Mouse (Mus musculus): Measurements from ENCODE around the gene Neurl3. TPM values are rescaled to one million over a fixed set of nuclear protein-coding genes. Genes with fewer than 3 reads are reported as not detected.

Neurl3 gene
- polyA plus RNA-seq, 1 experiment from 2014 or later = 0.12 TPM

GRCm38 (mm10) chr1:36308966-36309475 is 34.5 kb upstream of the Neurl3 start:
- Histone ChIP-seq H3K4me3 (ENCODE audit: low read depth, low read length) (no peak overlapping the region), H3K9me3 (ENCODE audit: control insufficient read depth, low read length) (no peaks in the 10 kb centered on the region), H3K27ac (replicated peaks; ENCODE audit: low read depth, low read length) (no peak overlapping the region), H3K4me2 (ENCODE audit: low read depth, severe bottlenecking) (0 out of 2 replicates have a peak overlapping the region, but pooled peaks have one; percentile 10), H3K36me3 (ENCODE audit: control insufficient read depth, insufficient read depth, low read length) (no peaks in the 10 kb centered on the region), H3K9ac (ENCODE audit: low read length) (no peak overlapping the region), H3K4me1 (ENCODE audit: control insufficient read depth, insufficient read depth, low read length) (peaks cover 15% of the 10 kb centered on the region), H3K27me3 (ENCODE audit: control insufficient read depth, insufficient read depth, low read length) (peaks cover 11% of the 10 kb centered on the region)
- no peak for DNase-seq (ENCODE audit: low spot score)
- no peak for ATAC-seq (ENCODE audit: insufficient number of reproducible peaks, low FRiP score, low TSS enrichment, low read depth)
- 50% methylated on average over 9 of the region's 9 CpGs for WGBS

- Histone ChIP-seq H3K4me2 (ENCODE audit: low read depth, severe bottlenecking) (peak overlapping the region; percentile 90), H3K4me1 (ENCODE audit: control insufficient read depth, insufficient read depth, low read length) (peaks cover 15% of the 10 kb centered on the region)
- 6% methylated on average over 12 of the region's 12 CpGs for WGBS
Observed at GRCm38 (mm10) chr1:36308451-36308901, 34.0 kb upstream of the Neurl3 start.

GRCm38 (mm10) chr1:36307495-36308280 is 33.2 kb upstream of the Neurl3 start, which contains the start of gene Arid5a:
TSS of gene Arid5a (plus strand) at chr1:36307733.
- H3K4me1 ChIP-seq (ENCODE audit: control insufficient read depth, insufficient read depth, low read length) = peaks cover 15% of the 10 kb centered on the region
- under 1% methylated on average over 59 of the region's 65 CpGs for WGBS
- peak within 1 kb of the TSS; percentile 50 for H3K4me3 ChIP-seq (ENCODE audit: low read depth, low read length)
- H3K4me2 ChIP-seq (ENCODE audit: low read depth, severe bottlenecking) = peak within 1 kb of the TSS; percentile 90
- no peak within 1 kb of the TSS for H3K27ac ChIP-seq (replicated peaks; ENCODE audit: low read depth, low read length)
- no peaks in the 10 kb centered on the region for H3K9me3 ChIP-seq (ENCODE audit: control insufficient read depth, low read length)
- peak; percentile 90 for DNase-seq (ENCODE audit: low spot score)
- peaks cover 14% of the 10 kb centered on the region for H3K27me3 ChIP-seq (ENCODE audit: control insufficient read depth, insufficient read depth, low read length)
- H3K36me3 ChIP-seq (ENCODE audit: control insufficient read depth, insufficient read depth, low read length) = no peaks in the 10 kb centered on the region
- H3K9ac ChIP-seq (ENCODE audit: low read length) = peak within 1 kb of the TSS; percentile 41; the same call in 1 of the 2 replicates
- ATAC-seq (ENCODE audit: insufficient number of reproducible peaks, low FRiP score, low TSS enrichment, low read depth) = peak; percentile 87

More at GRCm38 (mm10) chr1:36308451-36308901, 34.0 kb upstream of the Neurl3 start:
- no peaks in the 10 kb centered on the region for H3K9me3 ChIP-seq (ENCODE audit: control insufficient read depth, low read length)
- H3K36me3 ChIP-seq (ENCODE audit: control insufficient read depth, insufficient read depth, low read length) = no peaks in the 10 kb centered on the region
- peak overlapping the region; percentile 50 for H3K4me3 ChIP-seq (ENCODE audit: low read depth, low read length)
- no peak overlapping the region for H3K9ac ChIP-seq (ENCODE audit: low read length)
- peaks cover 12% of the 10 kb centered on the region for H3K27me3 ChIP-seq (ENCODE audit: control insufficient read depth, insufficient read depth, low read length)
- no peak for ATAC-seq (ENCODE audit: insufficient number of reproducible peaks, low FRiP score, low TSS enrichment, low read depth)
- no peak for DNase-seq (ENCODE audit: low spot score)
- no peak overlapping the region for H3K27ac ChIP-seq (replicated peaks; ENCODE audit: low read depth, low read length)

- H3K4me2 ChIP-seq (ENCODE audit: low read depth, severe bottlenecking) = no peak overlapping the region
- WGBS = 70% methylated on average over 7 of the region's 7 CpGs
- no peaks in the 10 kb centered on the region for H3K36me3 ChIP-seq (ENCODE audit: control insufficient read depth, insufficient read depth, low read length)
- no peak overlapping the region for H3K9ac ChIP-seq (ENCODE audit: low read length)
- no peak overlapping the region for H3K27ac ChIP-seq (replicated peaks; ENCODE audit: low read depth, low read length)
- H3K4me3 ChIP-seq (ENCODE audit: low read depth, low read length) = no peak overlapping the region
- ATAC-seq (ENCODE audit: insufficient number of reproducible peaks, low FRiP score, low TSS enrichment, low read depth) (peak; percentile 22), DNase-seq (ENCODE audit: low spot score) (no peak)
- H3K4me1 ChIP-seq (ENCODE audit: control insufficient read depth, insufficient read depth, low read length) = peaks cover 15% of the 10 kb centered on the region
- no peaks in the 10 kb centered on the region for H3K9me3 ChIP-seq (ENCODE audit: control insufficient read depth, low read length)
- H3K27me3 ChIP-seq (ENCODE audit: control insufficient read depth, insufficient read depth, low read length) = peaks cover 14% of the 10 kb centered on the region
Observed at GRCm38 (mm10) chr1:36307121-36307494, 32.6 kb upstream of the Neurl3 start.

- DNase-seq (ENCODE audit: low spot score) (no peak), ATAC-seq (ENCODE audit: insufficient number of reproducible peaks, low FRiP score, low TSS enrichment, low read depth) (no peak)
- no peaks in the 10 kb centered on the region for H3K9me3 ChIP-seq (ENCODE audit: control insufficient read depth, low read length)
- H3K4me3 ChIP-seq (ENCODE audit: low read depth, low read length) = no peak overlapping the region
- no peak overlapping the region for H3K4me2 ChIP-seq (ENCODE audit: low read depth, severe bottlenecking)
- 66% methylated on average over 6 of the region's 6 CpGs for whole genome bisulfite sequencing
- peaks cover 15% of the 10 kb centered on the region for H3K4me1 ChIP-seq (ENCODE audit: control insufficient read depth, insufficient read depth, low read length)
- peaks cover 14% of the 10 kb centered on the region for H3K27me3 ChIP-seq (ENCODE audit: control insufficient read depth, insufficient read depth, low read length)
- no peak overlapping the region for H3K27ac ChIP-seq (replicated peaks; ENCODE audit: low read depth, low read length)
- H3K36me3 ChIP-seq (ENCODE audit: control insufficient read depth, insufficient read depth, low read length) = no peaks in the 10 kb centered on the region
- H3K9ac ChIP-seq (ENCODE audit: low read length) = no peak overlapping the region
Observed at GRCm38 (mm10) chr1:36306120-36306519, 31.6 kb upstream of the Neurl3 start.

- no peak for ATAC-seq (ENCODE audit: insufficient number of reproducible peaks, low FRiP score, low TSS enrichment, low read depth)
- WGBS = 60% methylated on average over 7 of the region's 7 CpGs
- DNase-seq (ENCODE audit: low spot score) = no peak
- peaks cover 15% of the 10 kb centered on the region for H3K4me1 ChIP-seq (ENCODE audit: control insufficient read depth, insufficient read depth, low read length)
- H3K4me2 ChIP-seq (ENCODE audit: low read depth, severe bottlenecking) = no peak overlapping the region
- H3K9ac ChIP-seq (ENCODE audit: low read length) = no peak overlapping the region
- H3K27me3 ChIP-seq (ENCODE audit: control insufficient read depth, insufficient read depth, low read length) = peaks cover 17% of the 10 kb centered on the region
- no peaks in the 10 kb centered on the region for H3K36me3 ChIP-seq (ENCODE audit: control insufficient read depth, insufficient read depth, low read length)
- no peak overlapping the region for H3K4me3 ChIP-seq (ENCODE audit: low read depth, low read length)
- H3K27ac ChIP-seq (replicated peaks; ENCODE audit: low read depth, low read length) = no peak overlapping the region
- no peaks in the 10 kb centered on the region for H3K9me3 ChIP-seq (ENCODE audit: control insufficient read depth, low read length)
Observed at GRCm38 (mm10) chr1:36304764-36305163, 30.3 kb upstream of the Neurl3 start.

- no peak for ATAC-seq (ENCODE audit: insufficient number of reproducible peaks, low FRiP score, low TSS enrichment, low read depth)
Observed at GRCm38 (mm10) chr1:36303381-36304320, 29.2 kb upstream of the Neurl3 start.

GRCm38 (mm10) chr1:36302957-36303356 is 28.5 kb upstream of the Neurl3 start:
- no peak overlapping the region for H3K27ac ChIP-seq (replicated peaks; ENCODE audit: low read depth, low read length)
- peak overlapping the region; percentile 15 for H3K4me3 ChIP-seq (ENCODE audit: low read depth, low read length)
- H3K4me1 ChIP-seq (ENCODE audit: control insufficient read depth, insufficient read depth, low read length) = no peaks in the 10 kb centered on the region
- no peaks in the 10 kb centered on the region for H3K9me3 ChIP-seq (ENCODE audit: control insufficient read depth, low read length)
- H3K36me3 ChIP-seq (ENCODE audit: control insufficient read depth, insufficient read depth, low read length) = no peaks in the 10 kb centered on the region
- 17% methylated on average over 9 of the region's 9 CpGs for whole genome bisulfite sequencing
- DNase-seq (ENCODE audit: low spot score) = no peak
- 0 out of 2 replicates have a peak overlapping the region, but pooled peaks have one; percentile 5 for H3K9ac ChIP-seq (ENCODE audit: low read length)
- peaks cover 13% of the 10 kb centered on the region for H3K27me3 ChIP-seq (ENCODE audit: control insufficient read depth, insufficient read depth, low read length)
- H3K4me2 ChIP-seq (ENCODE audit: low read depth, severe bottlenecking) = peak overlapping the region; percentile 48
- no peak for ATAC-seq (ENCODE audit: insufficient number of reproducible peaks, low FRiP score, low TSS enrichment, low read depth)

More at GRCm38 (mm10) chr1:36303381-36304320, 29.2 kb upstream of the Neurl3 start:
- Histone ChIP-seq H3K36me3 (ENCODE audit: control insufficient read depth, insufficient read depth, low read length) (no peaks in the 10 kb centered on the region), H3K27me3 (ENCODE audit: control insufficient read depth, insufficient read depth, low read length) (peaks cover 17% of the 10 kb centered on the region), H3K9ac (ENCODE audit: low read length) (0 out of 2 replicates have a peak overlapping the region, but pooled peaks have one; percentile 5), H3K4me3 (ENCODE audit: low read depth, low read length) (peak overlapping the region; percentile 15), H3K4me2 (ENCODE audit: low read depth, severe bottlenecking) (peak overlapping the region; percentile 48), H3K4me1 (ENCODE audit: control insufficient read depth, insufficient read depth, low read length) (peaks cover 5% of the 10 kb centered on the region; the same call in 1 of the 2 replicates), H3K27ac (replicated peaks; ENCODE audit: low read depth, low read length) (no peak overlapping the region), H3K9me3 (ENCODE audit: control insufficient read depth, low read length) (no peaks in the 10 kb centered on the region)
- 9% methylated on average over 30 of the region's 30 CpGs for WGBS
- peak; percentile 52 for DNase-seq (ENCODE audit: low spot score)
